Mouse (Mus musculus) layer of hippocampus, postnatal 10 days (tissue): ENCODE data around the gene Fam107b. TPM values are rescaled to one million over a fixed set of nuclear protein-coding genes. Genes with fewer than 3 reads are reported as not detected.

Source experiments
- total RNA-seq, 2 experiments: library from RNA; stranded (reverse); gene quantifications; 2 replicates each; pipeline ENCODE4 v1.2.3; 2021

Fam107b gene
- total RNA-seq, 2 experiments from 2014 or later = 22.3 to 25.6 TPM

Other genes with a start within 250 kb of the Fam107b start
- 1 to 10 TPM; 8.6 to 9.1 TPM for gene Rpp38, start 237.8 kb upstream of the Fam107b start, total RNA-seq
- gene Acbd7, start 234.3 kb upstream of the Fam107b start, total RNA-seq = 1 to 10 TPM; 1.9 to 2.0 TPM
- not detected for gene Olah, start 173.3 kb upstream of the Fam107b start, total RNA-seq
- gene Meig1, start 147.8 kb upstream of the Fam107b start, total RNA-seq = 1 to 10 TPM; 5.8 to 6.8 TPM
- 10 to 100 TPM; 10.6 to 13.5 TPM for gene Dclre1c, start 146.4 kb upstream of the Fam107b start, total RNA-seq
- gene Suv39h2, start 95.5 kb upstream of the Fam107b start, total RNA-seq = 1 to 10 TPM; 4.7 to 4.8 TPM
- gene Gm45902, start 57.7 kb upstream of the Fam107b start, total RNA-seq = 1 to 10 TPM; 6.7 to 7.0 TPM
- gene Hspa14, start 57.7 kb upstream of the Fam107b start, total RNA-seq = 10 to 100 TPM; 47.0 to 48.8 TPM
- 1 to 10 TPM in 1 of 2 experiments, under 1 TPM in 1; 0.98 to 1.4 TPM for gene Cdnf, start 57.5 kb upstream of the Fam107b start, total RNA-seq